Mouse (Mus musculus) gastrocnemius, postnatal 4 days (tissue): ENCODE data around the gene Nfu1. TPM values are rescaled to one million over a fixed set of nuclear protein-coding genes. Genes with fewer than 3 reads are reported as not detected.

Source experiments
- DNase-seq, 2 experiments: peaks; one replicate each; pipeline ENCODE4 v3.0.0; 2021 to 2022; ENCODE audit warnings: low spot score in 2 of 2, mixed read lengths in 2 of 2
- total RNA-seq, 2 experiments: library from RNA; stranded (reverse); gene quantifications; 2 replicates each; pipeline ENCODE4 v1.2.3; 2021

Nfu1 gene
- total RNA-seq, 2 experiments from 2014 or later, result 61.7 to 68.1 TPM

GRCm38 (mm10) chr6:87069195-87069900 lies 60.3 kb downstream of the Nfu1 start:
- no peak for DNase-seq

GRCm38 (mm10) chr6:87070641-87071040 lies 61.6 kb downstream of the Nfu1 start:
- DNase-seq, result no peak

GRCm38 (mm10) chr6:87072759-87073158 lies 63.7 kb downstream of the Nfu1 start:
- no peak for DNase-seq

GRCm38 (mm10) chr6:87075092-87075685 lies 66.2 kb downstream of the Nfu1 start:
- peak in 1 of 2 experiments; percentile 12 for DNase-seq

Other genes starting within 250 kb of the Nfu1 start
- 10 to 100 TPM; 48.9 to 49.5 TPM for gene Anxa4, start 215.7 kb upstream of the Nfu1 start, total RNA-seq
- gene Aak1, start 159.7 kb upstream of the Nfu1 start, total RNA-seq, result 10 to 100 TPM; 57.9 to 69.9 TPM
- gene Gfpt1, start 33.6 kb downstream of the Nfu1 start, total RNA-seq, result 10 to 100 TPM; 52.6 TPM
- under 1 TPM; 0.12 to 0.23 TPM for gene D6Ertd527e, start 95.5 kb downstream of the Nfu1 start, total RNA-seq